Mouse (Mus musculus): ENCODE measurements at regions not wholly inside any gene's neighbourhood (a gene's known extent, or its start where the extent isn't known, plus 50 kb on each side); places are given as distances from the start of the nearest gene placed in this dataset.

GRCm38 (mm10) chr9:116327080-116327479, 151.9 kb upstream of the Tgfbr2 start:
- H3K27ac ChIP-seq (ENCODE audit: low read depth): no peak overlapping the region
- ATAC-seq (replicated peaks; ENCODE audit: low FRiP score, low TSS enrichment, low read depth): no peak

GRCm38 (mm10) chr9:116324971-116325370, 149.8 kb upstream of the Tgfbr2 start:
- no peak for DNase-seq (ENCODE audit: low spot score)
- ATAC-seq (replicated peaks; ENCODE audit: low FRiP score, low TSS enrichment, low read depth): no peak
- no peaks in the 10 kb centered on the region for H3K36me3 ChIP-seq (ENCODE audit: control insufficient read depth, insufficient read depth, low read length)
- WGBS: 74% methylated on average over 4 of the region's 4 CpGs
- H3K9ac ChIP-seq (ENCODE audit: low read length): no peak overlapping the region
- H3K27me3 ChIP-seq (replicated peaks; ENCODE audit: control insufficient read depth, insufficient read depth, low read length): no peaks in the 10 kb centered on the region
- H3K27ac ChIP-seq (ENCODE audit: low read depth): no peak overlapping the region
- H3K4me3 ChIP-seq (ENCODE audit: low read depth, low read length): no peak overlapping the region
- no peaks in the 10 kb centered on the region for H3K9me3 ChIP-seq (ENCODE audit: control insufficient read depth, low read length)
- no peak overlapping the region for H3K4me2 ChIP-seq (ENCODE audit: low read length)
- H3K4me1 ChIP-seq (replicated peaks; ENCODE audit: control insufficient read depth, insufficient read depth, low read length): no peaks in the 10 kb centered on the region

More at GRCm38 (mm10) chr9:116327080-116327479, 151.9 kb upstream of the Tgfbr2 start:
- no peaks in the 10 kb centered on the region for H3K27me3 ChIP-seq (replicated peaks; ENCODE audit: control insufficient read depth, insufficient read depth, low read length)
- H3K4me1 ChIP-seq (replicated peaks; ENCODE audit: control insufficient read depth, insufficient read depth, low read length): no peaks in the 10 kb centered on the region; the same call in 1 of the 2 replicates
- H3K36me3 ChIP-seq (ENCODE audit: control insufficient read depth, insufficient read depth, low read length): no peaks in the 10 kb centered on the region
- no peaks in the 10 kb centered on the region for H3K9me3 ChIP-seq (ENCODE audit: control insufficient read depth, low read length)
- 95% methylated on average over 2 of the region's 2 CpGs for WGBS
- no peak for DNase-seq (ENCODE audit: low spot score)
- H3K9ac ChIP-seq (ENCODE audit: low read length): no peak overlapping the region
- no peak overlapping the region for H3K4me3 ChIP-seq (ENCODE audit: low read depth, low read length)
- H3K4me2 ChIP-seq (ENCODE audit: low read length): no peak overlapping the region

GRCm38 (mm10) chr9:116323871-116324721, 148.9 kb upstream of the Tgfbr2 start:
- peak; percentile 43; the same call in 1 of the 2 replicates for ATAC-seq (replicated peaks; ENCODE audit: low FRiP score, low TSS enrichment, low read depth)

GRCm38 (mm10) chr9:116321908-116322307, 146.7 kb upstream of the Tgfbr2 start:
- Histone ChIP-seq H3K4me2 (ENCODE audit: low read length) (no peak overlapping the region), H3K27me3 (replicated peaks; ENCODE audit: control insufficient read depth, insufficient read depth, low read length) (no peaks in the 10 kb centered on the region), H3K4me3 (ENCODE audit: low read depth, low read length) (no peak overlapping the region), H3K27ac (ENCODE audit: low read depth) (no peak overlapping the region), H3K36me3 (ENCODE audit: control insufficient read depth, insufficient read depth, low read length) (no peaks in the 10 kb centered on the region), H3K9ac (ENCODE audit: low read length) (no peak overlapping the region), H3K4me1 (replicated peaks; ENCODE audit: control insufficient read depth, insufficient read depth, low read length) (no peaks in the 10 kb centered on the region), H3K9me3 (ENCODE audit: control insufficient read depth, low read length) (no peaks in the 10 kb centered on the region)
- WGBS: 88% methylated on average over 6 of the region's 6 CpGs
- no peak for DNase-seq (ENCODE audit: low spot score)
- no peak for ATAC-seq (replicated peaks; ENCODE audit: low FRiP score, low TSS enrichment, low read depth)

More at GRCm38 (mm10) chr9:116323871-116324721, 148.9 kb upstream of the Tgfbr2 start:
- Histone ChIP-seq H3K4me3 (ENCODE audit: low read depth, low read length) (no peak overlapping the region), H3K27me3 (replicated peaks; ENCODE audit: control insufficient read depth, insufficient read depth, low read length) (no peaks in the 10 kb centered on the region), H3K27ac (ENCODE audit: low read depth) (no peak overlapping the region), H3K4me1 (replicated peaks; ENCODE audit: control insufficient read depth, insufficient read depth, low read length) (no peaks in the 10 kb centered on the region), H3K9ac (ENCODE audit: low read length) (no peak overlapping the region), H3K36me3 (ENCODE audit: control insufficient read depth, insufficient read depth, low read length) (no peaks in the 10 kb centered on the region), H3K9me3 (ENCODE audit: control insufficient read depth, low read length) (no peaks in the 10 kb centered on the region), H3K4me2 (ENCODE audit: low read length) (no peak overlapping the region)
- 58% methylated on average over 9 of the region's 9 CpGs for WGBS
- DNase-seq (ENCODE audit: low spot score): no peak

- Histone ChIP-seq H3K27me3 (replicated peaks; ENCODE audit: control insufficient read depth, insufficient read depth, low read length) (no peaks in the 10 kb centered on the region), H3K4me1 (replicated peaks; ENCODE audit: control insufficient read depth, insufficient read depth, low read length) (no peaks in the 10 kb centered on the region), H3K4me3 (ENCODE audit: low read depth, low read length) (no peak overlapping the region), H3K36me3 (ENCODE audit: control insufficient read depth, insufficient read depth, low read length) (no peaks in the 10 kb centered on the region), H3K27ac (ENCODE audit: low read depth) (no peak overlapping the region), H3K4me2 (ENCODE audit: low read length) (no peak overlapping the region), H3K9me3 (ENCODE audit: control insufficient read depth, low read length) (no peaks in the 10 kb centered on the region), H3K9ac (ENCODE audit: low read length) (no peak overlapping the region)
- 0 out of 2 replicates have a peak, but pooled peaks have one; percentile 47 for ATAC-seq (replicated peaks; ENCODE audit: low FRiP score, low TSS enrichment, low read depth)
- DNase-seq (ENCODE audit: low spot score): no peak
- WGBS: 71% methylated on average over 3 of the region's 3 CpGs
These were observed 144.3 kb upstream of the Tgfbr2 start for GRCm38 (mm10) chr9:116319421-116319820.

- Histone ChIP-seq H3K4me3 (ENCODE audit: low read depth, low read length) (no peak overlapping the region), H3K27me3 (replicated peaks; ENCODE audit: control insufficient read depth, insufficient read depth, low read length) (no peaks in the 10 kb centered on the region), H3K4me1 (replicated peaks; ENCODE audit: control insufficient read depth, insufficient read depth, low read length) (no peaks in the 10 kb centered on the region), H3K9me3 (ENCODE audit: control insufficient read depth, low read length) (no peaks in the 10 kb centered on the region), H3K27ac (ENCODE audit: low read depth) (no peak overlapping the region), H3K9ac (ENCODE audit: low read length) (no peak overlapping the region), H3K4me2 (ENCODE audit: low read length) (no peak overlapping the region), H3K36me3 (ENCODE audit: control insufficient read depth, insufficient read depth, low read length) (no peaks in the 10 kb centered on the region)
- no peak for DNase-seq (ENCODE audit: low spot score)
- ATAC-seq (replicated peaks; ENCODE audit: low FRiP score, low TSS enrichment, low read depth): no peak
- WGBS: 81% methylated on average over 4 of the region's 4 CpGs
These were observed 141.5 kb upstream of the Tgfbr2 start for GRCm38 (mm10) chr9:116316582-116317095.

- DNase-seq (ENCODE audit: low spot score): no peak
- no peak overlapping the region for H3K4me3 ChIP-seq (ENCODE audit: low read depth, low read length)
- H3K9me3 ChIP-seq (ENCODE audit: control insufficient read depth, low read length): no peaks in the 10 kb centered on the region
- no peak overlapping the region for H3K9ac ChIP-seq (ENCODE audit: low read length)
- no peaks in the 10 kb centered on the region for H3K4me1 ChIP-seq (replicated peaks; ENCODE audit: control insufficient read depth, insufficient read depth, low read length)
- no peak overlapping the region for H3K4me2 ChIP-seq (ENCODE audit: low read length)
- ATAC-seq (replicated peaks; ENCODE audit: low FRiP score, low TSS enrichment, low read depth): no peak
- no peaks in the 10 kb centered on the region for H3K36me3 ChIP-seq (ENCODE audit: control insufficient read depth, insufficient read depth, low read length)
- no peaks in the 10 kb centered on the region for H3K27me3 ChIP-seq (replicated peaks; ENCODE audit: control insufficient read depth, insufficient read depth, low read length)
- no peak overlapping the region for H3K27ac ChIP-seq (ENCODE audit: low read depth)
These were observed 139.6 kb upstream of the Tgfbr2 start for GRCm38 (mm10) chr9:116314803-116315202.

- no peak overlapping the region for H3K27ac ChIP-seq (ENCODE audit: low read depth)
- DNase-seq (ENCODE audit: low spot score) (no peak), ATAC-seq (replicated peaks; ENCODE audit: low FRiP score, low TSS enrichment, low read depth) (no peak)
- 68% methylated on average over 14 of the region's 14 CpGs for WGBS
- H3K9me3 ChIP-seq (ENCODE audit: control insufficient read depth, low read length): no peaks in the 10 kb centered on the region
- H3K27me3 ChIP-seq (replicated peaks; ENCODE audit: control insufficient read depth, insufficient read depth, low read length): no peaks in the 10 kb centered on the region
- H3K9ac ChIP-seq (ENCODE audit: low read length): no peak overlapping the region
- no peak overlapping the region for H3K4me2 ChIP-seq (ENCODE audit: low read length)
- H3K4me3 ChIP-seq (ENCODE audit: low read depth, low read length): no peak overlapping the region
- no peaks in the 10 kb centered on the region for H3K36me3 ChIP-seq (ENCODE audit: control insufficient read depth, insufficient read depth, low read length)
- H3K4me1 ChIP-seq (replicated peaks; ENCODE audit: control insufficient read depth, insufficient read depth, low read length): no peaks in the 10 kb centered on the region
These were observed 139.0 kb upstream of the Tgfbr2 start for GRCm38 (mm10) chr9:116313932-116314790.
